Mouse (Mus musculus): Measurements from ENCODE around the gene Def8. TPM values are rescaled to one million over a fixed set of nuclear protein-coding genes. Genes with fewer than 3 reads are reported as not detected.

Def8 gene
- total and polyA plus RNA-seq, 2 experiments, result 20.6 to 33.5 TPM

- Histone ChIP-seq H3K27me3 (ENCODE audit: control insufficient read depth, insufficient read depth, low read length) (no peaks in the 10 kb centered on the region), H3K9ac (ENCODE audit: low read depth, low read length) (no peak overlapping the region), H3K4me3 (ENCODE audit: insufficient read depth, low read depth, low read length) (no peak overlapping the region), H3K4me1 (ENCODE audit: control insufficient read depth, insufficient read depth, low read length) (no peaks in the 10 kb centered on the region), H3K79me2 (ENCODE audit: control insufficient read depth, insufficient read depth, low read length) (no peaks in the 10 kb centered on the region), H3K36me3 (ENCODE audit: control insufficient read depth, insufficient read depth, low read length) (peaks cover 49% of the 10 kb centered on the region), H3K27ac (replicated peaks; ENCODE audit: insufficient read depth, low read depth, low read length) (no peak overlapping the region)
- TF ChIP-seq POLR2A (IDR thresholded peaks at IDR 0.05; ENCODE audit: extremely low read depth, insufficient read depth, low read length) (no peak), CTCF (IDR thresholded peaks at IDR 0.05; ENCODE audit: low read depth, low read length) (peak; percentile 32; the same call in 1 of the 2 replicates)
- DNase-seq (ENCODE audit: extremely low read depth, low read depth, low spot score), result no peak
- WGBS, result 59% methylated on average over 9 of the region's 9 CpGs
Measured at GRCm38 (mm10) chr8:123384883-123385540, 38.3 kb upstream of the Def8 start.

GRCm38 (mm10) chr8:123387041-123387440, 36.3 kb upstream of the Def8 start:
- peaks cover 63% of the 10 kb centered on the region for H3K36me3 ChIP-seq (ENCODE audit: control insufficient read depth, insufficient read depth, low read length)
- peak; percentile 19 for DNase-seq (ENCODE audit: extremely low read depth, low read depth, low spot score)
- H3K79me2 ChIP-seq (ENCODE audit: control insufficient read depth, insufficient read depth, low read length), result no peaks in the 10 kb centered on the region
- no peaks in the 10 kb centered on the region for H3K27me3 ChIP-seq (ENCODE audit: control insufficient read depth, insufficient read depth, low read length)
- no peak overlapping the region for H3K4me3 ChIP-seq (ENCODE audit: insufficient read depth, low read depth, low read length)
- no peak overlapping the region for H3K9ac ChIP-seq (ENCODE audit: low read depth, low read length)
- no peak for TF ChIP-seq CTCF (IDR thresholded peaks at IDR 0.05; ENCODE audit: low read depth, low read length)
- no peak for TF ChIP-seq POLR2A (IDR thresholded peaks at IDR 0.05; ENCODE audit: extremely low read depth, insufficient read depth, low read length)
- no peaks in the 10 kb centered on the region for H3K4me1 ChIP-seq (ENCODE audit: control insufficient read depth, insufficient read depth, low read length)
- no peak overlapping the region for H3K27ac ChIP-seq (replicated peaks; ENCODE audit: insufficient read depth, low read depth, low read length)
- WGBS, result 56% methylated on average over 3 of the region's 3 CpGs

- WGBS, result 88% methylated on average over 8 of the region's 8 CpGs
- Histone ChIP-seq H3K4me3 (ENCODE audit: insufficient read depth, low read depth, low read length) (no peak overlapping the region), H3K36me3 (ENCODE audit: control insufficient read depth, insufficient read depth, low read length) (peaks cover 64% of the 10 kb centered on the region), H3K27ac (replicated peaks; ENCODE audit: insufficient read depth, low read depth, low read length) (no peak overlapping the region), H3K4me1 (ENCODE audit: control insufficient read depth, insufficient read depth, low read length) (no peaks in the 10 kb centered on the region), H3K27me3 (ENCODE audit: control insufficient read depth, insufficient read depth, low read length) (no peaks in the 10 kb centered on the region), H3K9ac (ENCODE audit: low read depth, low read length) (no peak overlapping the region), H3K79me2 (ENCODE audit: control insufficient read depth, insufficient read depth, low read length) (no peaks in the 10 kb centered on the region)
- DNase-seq (ENCODE audit: extremely low read depth, low read depth, low spot score), result no peak
- no peak for TF ChIP-seq CTCF (IDR thresholded peaks at IDR 0.05; ENCODE audit: low read depth, low read length)
- no peak for TF ChIP-seq POLR2A (IDR thresholded peaks at IDR 0.05; ENCODE audit: extremely low read depth, insufficient read depth, low read length)
Measured at GRCm38 (mm10) chr8:123387801-123388200, 35.5 kb upstream of the Def8 start.

- H3K9ac ChIP-seq (ENCODE audit: low read depth, low read length), result no peak overlapping the region
- no peak for DNase-seq (ENCODE audit: extremely low read depth, low read depth, low spot score)
- no peaks in the 10 kb centered on the region for H3K4me1 ChIP-seq (ENCODE audit: control insufficient read depth, insufficient read depth, low read length)
- H3K4me3 ChIP-seq (ENCODE audit: insufficient read depth, low read depth, low read length), result no peak overlapping the region
- WGBS, result 77% methylated on average over 7 of the region's 7 CpGs
- H3K27me3 ChIP-seq (ENCODE audit: control insufficient read depth, insufficient read depth, low read length), result no peaks in the 10 kb centered on the region
- H3K27ac ChIP-seq (replicated peaks; ENCODE audit: insufficient read depth, low read depth, low read length), result no peak overlapping the region
- TF ChIP-seq CTCF (IDR thresholded peaks at IDR 0.05; ENCODE audit: low read depth, low read length) (no peak), POLR2A (IDR thresholded peaks at IDR 0.05; ENCODE audit: extremely low read depth, insufficient read depth, low read length) (no peak)
- H3K36me3 ChIP-seq (ENCODE audit: control insufficient read depth, insufficient read depth, low read length), result peaks cover 63% of the 10 kb centered on the region
- no peaks in the 10 kb centered on the region for H3K79me2 ChIP-seq (ENCODE audit: control insufficient read depth, insufficient read depth, low read length)
Measured at GRCm38 (mm10) chr8:123389026-123389425, 34.3 kb upstream of the Def8 start.

GRCm38 (mm10) chr8:123398308-123398707, 25.0 kb upstream of the Def8 start:
- TF ChIP-seq CTCF (IDR thresholded peaks at IDR 0.05; ENCODE audit: low read depth, low read length) (no peak), POLR2A (IDR thresholded peaks at IDR 0.05; ENCODE audit: extremely low read depth, insufficient read depth, low read length) (no peak)
- Histone ChIP-seq H3K4me1 (ENCODE audit: control insufficient read depth, insufficient read depth, low read length) (no peaks in the 10 kb centered on the region), H3K36me3 (ENCODE audit: control insufficient read depth, insufficient read depth, low read length) (peaks cover 40% of the 10 kb centered on the region), H3K27ac (replicated peaks; ENCODE audit: insufficient read depth, low read depth, low read length) (no peak overlapping the region), H3K4me3 (ENCODE audit: insufficient read depth, low read depth, low read length) (no peak overlapping the region), H3K9ac (ENCODE audit: low read depth, low read length) (no peak overlapping the region), H3K79me2 (ENCODE audit: control insufficient read depth, insufficient read depth, low read length) (no peaks in the 10 kb centered on the region), H3K27me3 (ENCODE audit: control insufficient read depth, insufficient read depth, low read length) (no peaks in the 10 kb centered on the region)
- WGBS, result 94% methylated on average over 13 of the region's 13 CpGs
- DNase-seq (ENCODE audit: extremely low read depth, low read depth, low spot score), result no peak

GRCm38 (mm10) chr8:123401936-123402335, 21.4 kb upstream of the Def8 start:
- Histone ChIP-seq H3K27ac (replicated peaks; ENCODE audit: insufficient read depth, low read depth, low read length) (no peak overlapping the region), H3K36me3 (ENCODE audit: control insufficient read depth, insufficient read depth, low read length) (peaks cover 16% of the 10 kb centered on the region), H3K79me2 (ENCODE audit: control insufficient read depth, insufficient read depth, low read length) (no peaks in the 10 kb centered on the region), H3K9ac (ENCODE audit: low read depth, low read length) (no peak overlapping the region), H3K4me1 (ENCODE audit: control insufficient read depth, insufficient read depth, low read length) (no peaks in the 10 kb centered on the region), H3K27me3 (ENCODE audit: control insufficient read depth, insufficient read depth, low read length) (no peaks in the 10 kb centered on the region), H3K4me3 (ENCODE audit: insufficient read depth, low read depth, low read length) (no peak overlapping the region)
- TF ChIP-seq CTCF (IDR thresholded peaks at IDR 0.05; ENCODE audit: low read depth, low read length) (no peak), POLR2A (IDR thresholded peaks at IDR 0.05; ENCODE audit: extremely low read depth, insufficient read depth, low read length) (no peak)
- 93% methylated on average over 9 of the region's 9 CpGs for WGBS
- DNase-seq (ENCODE audit: extremely low read depth, low read depth, low spot score), result no peak

All from liver, adult 2 months (tissue).